Mouse (Mus musculus): ENCODE measurements around the gene Chd2.

- TF ChIP-seq CTCF (IDR thresholded peaks at IDR 0.05; ENCODE audit: extremely low read depth, insufficient read length, insufficient replicate concordance, low read depth, low read length) (no peak), POLR2A (IDR thresholded peaks at IDR 0.05; ENCODE audit: low read depth, low read length) (no peak)
Measured at GRCm38 (mm10) chr7:73398806-73399442, 142.7 kb downstream of the Chd2 start.

Measured in small intestine, adult 2 months (tissue).